Mouse (Mus musculus): ENCODE results near the gene Rasal2.

DNA sequence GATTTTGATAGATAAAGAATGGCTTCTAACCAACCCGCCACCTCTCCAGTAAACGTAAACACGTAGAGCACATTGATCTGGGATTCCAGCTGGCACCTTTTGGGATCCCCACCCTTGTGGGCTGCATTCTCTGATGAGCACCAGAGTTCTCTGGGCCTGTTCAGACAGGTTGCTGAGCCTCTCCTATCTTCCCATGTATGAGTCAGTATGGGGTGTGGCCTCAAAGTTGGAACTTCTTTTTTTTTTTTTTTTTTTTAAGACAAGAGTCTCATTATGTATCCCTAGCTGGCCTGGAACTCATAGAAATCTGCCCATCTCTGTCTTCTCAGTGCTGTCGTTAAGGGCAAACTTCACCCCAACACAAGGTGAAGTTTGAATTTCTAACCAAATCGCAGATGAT is 47.5 kb upstream of the Rasal2 start:
- no peak for TF ChIP-seq CTCF (IDR thresholded peaks at IDR 0.05; ENCODE audit: control insufficient read depth, insufficient read depth, insufficient read length)
- TF ChIP-seq MYOD1 (IDR thresholded peaks at IDR 0.05; ENCODE audit: control insufficient read depth, insufficient read length, low read depth) = no peak
